Mouse (Mus musculus) layer of hippocampus, adult 18-20 months (tissue): ENCODE results near the gene Cpeb3. TPM values are rescaled to one million over a fixed set of nuclear protein-coding genes. Genes with fewer than 3 reads are reported as not detected.
"Not testable (repeated sequence)": the region's sequence is repeated elsewhere in the genome, so short reads cannot be mapped to it uniquely, and the experiment has no call there.

Source experiments
- DNase-seq, 2 experiments: peaks; one replicate each; pipeline ENCODE4 v3.0.0; 2022; ENCODE audit warnings: low spot score in 2 of 2
- total RNA-seq, 2 experiments: library from RNA; stranded (reverse); gene quantifications; 2 replicates each; pipeline ENCODE4 v1.2.3; 2021

Gene Cpeb3
- total RNA-seq, 2 experiments from 2014 or later: 76.6 to 76.9 TPM

- DNase-seq: peak in 1 of 2 experiments; percentile 46
These were observed 118.0 kb downstream of the Cpeb3 start for GRCm38 (mm10) chr19:37090146-37091061.

GRCm38 (mm10) chr19:37088043-37088748 is 120.2 kb downstream of the Cpeb3 start:
- DNase-seq: no peak

GRCm38 (mm10) chr19:37084546-37084945 is 123.9 kb downstream of the Cpeb3 start:
- no peak for DNase-seq

- DNase-seq: no peak
These were observed 126.9 kb downstream of the Cpeb3 start for GRCm38 (mm10) chr19:37081467-37081866.

GRCm38 (mm10) chr19:37079151-37079550 is 129.2 kb downstream of the Cpeb3 start:
- no peak for DNase-seq

- no peak for DNase-seq
These were observed 129.8 kb downstream of the Cpeb3 start for GRCm38 (mm10) chr19:37078571-37078970.

GRCm38 (mm10) chr19:37078064-37078463 is 130.3 kb downstream of the Cpeb3 start:
- peak in 1 of 2 experiments; percentile 70 for DNase-seq

GRCm38 (mm10) chr19:37077258-37077657 is 131.1 kb downstream of the Cpeb3 start:
- not testable (repeated sequence) for DNase-seq

- DNase-seq: no peak
These were observed 131.8 kb downstream of the Cpeb3 start for GRCm38 (mm10) chr19:37076646-37077045.

GRCm38 (mm10) chr19:37076116-37076515 is 132.3 kb downstream of the Cpeb3 start:
- DNase-seq: no peak

- DNase-seq: no peak
These were observed 132.7 kb downstream of the Cpeb3 start for GRCm38 (mm10) chr19:37075690-37076089.

- no peak for DNase-seq
These were observed 133.7 kb downstream of the Cpeb3 start for GRCm38 (mm10) chr19:37074726-37075125.

GRCm38 (mm10) chr19:37074276-37074675 is 134.1 kb downstream of the Cpeb3 start:
- DNase-seq: no peak

- DNase-seq: peak in 1 of 2 experiments; percentile 58
These were observed 135.4 kb downstream of the Cpeb3 start for GRCm38 (mm10) chr19:37072871-37073629.

- no peak for DNase-seq
These were observed 139.2 kb downstream of the Cpeb3 start for GRCm38 (mm10) chr19:37069243-37069642.

GRCm38 (mm10) chr19:37060078-37060477 is 148.3 kb downstream of the Cpeb3 start:
- DNase-seq: no peak

- DNase-seq: peak in 1 of 2 experiments; percentile 53
These were observed 148.8 kb downstream of the Cpeb3 start for GRCm38 (mm10) chr19:37059623-37060022.

GRCm38 (mm10) chr19:37057161-37057905 is 151.1 kb downstream of the Cpeb3 start:
- DNase-seq: no peak

- DNase-seq: no peak
These were observed 152.3 kb downstream of the Cpeb3 start for GRCm38 (mm10) chr19:37055976-37056556.

- peak in 1 of 2 experiments; percentile 80 for DNase-seq
These were observed 157.6 kb downstream of the Cpeb3 start for GRCm38 (mm10) chr19:37050643-37051345.
